Mouse (Mus musculus): Measurements from ENCODE around the gene Epha5. TPM values are rescaled to one million over a fixed set of nuclear protein-coding genes. Genes with fewer than 3 reads are reported as not detected.

The Epha5 gene
- total RNA-seq (2021) = under 1 TPM; 0.73 to 0.90 TPM
- long read RNA-seq, experiment 1, partial matches to known transcripts = 0 of 1 reads
- long read RNA-seq, experiment 1, other reads (novel, unspliced or antisense) = 1 of 1 reads
- long read RNA-seq, experiment 2 = 0 reads

DNA sequence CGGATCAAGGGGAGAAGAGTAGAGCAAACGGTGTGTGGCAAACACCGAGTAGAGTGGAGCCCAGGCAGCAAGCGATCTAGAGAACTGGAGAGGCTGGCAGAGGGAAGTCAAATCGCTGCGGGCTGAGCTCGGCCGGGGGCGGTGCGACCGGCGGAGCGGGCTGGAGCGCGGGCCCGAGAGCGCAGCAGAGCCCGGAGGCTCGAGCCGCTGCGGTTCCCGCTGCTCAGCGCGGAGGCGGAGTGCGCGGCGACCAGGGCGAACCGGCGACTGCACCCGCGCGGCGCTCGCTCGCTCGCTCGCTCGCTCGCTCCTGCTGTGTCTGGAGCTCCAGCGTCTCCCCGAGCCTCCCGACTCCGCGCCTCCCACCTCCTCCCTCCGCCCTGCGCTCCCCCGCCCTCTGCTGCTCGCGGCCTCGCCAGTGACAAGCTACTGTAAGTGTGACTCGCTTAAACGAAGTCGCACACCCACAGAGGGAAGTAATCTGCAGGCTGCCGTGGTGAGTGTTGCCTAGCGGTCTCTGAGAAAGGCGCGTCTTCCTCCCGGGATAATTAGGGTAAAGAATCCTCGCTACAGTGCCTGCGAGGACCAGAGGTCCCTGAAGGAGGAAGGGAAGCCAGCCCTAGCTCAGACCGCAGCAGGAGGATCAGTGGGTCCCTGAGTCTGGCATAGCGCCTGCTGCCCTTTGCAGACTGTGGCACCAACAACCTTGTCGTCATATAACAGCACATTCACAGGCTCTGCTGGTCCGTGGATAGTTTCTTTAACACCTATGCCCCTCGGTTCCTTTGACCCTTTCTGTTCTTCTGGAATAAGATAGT lies at the start of gene Epha5:
TSS of gene Epha5 (minus strand) at position 321 of the 818 bp plus-strand sequence.
- DNase-seq = peak; percentile 57

DNA sequence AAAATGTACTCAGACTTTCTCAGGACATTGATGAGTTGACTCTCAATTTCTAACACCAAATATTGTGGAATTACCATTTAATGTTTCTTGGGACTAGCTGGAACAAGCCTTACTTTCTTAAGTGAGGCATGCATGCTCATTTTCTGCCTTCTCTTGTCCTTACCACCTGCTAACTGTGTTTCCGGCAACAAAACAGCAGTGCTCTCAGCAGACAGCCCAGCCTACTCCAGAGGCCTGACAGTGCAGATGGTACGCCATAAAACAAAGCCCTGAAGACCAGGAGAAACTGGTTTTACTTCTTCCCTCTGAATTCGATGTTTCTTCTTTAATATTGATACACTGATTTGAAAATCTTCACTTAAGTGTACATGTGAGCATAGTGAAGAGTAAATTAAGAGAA lies 39.0 kb upstream of the Epha5 start:
- no peak for DNase-seq

GRCm38 (mm10) chr5:84454641-84455040 lies 37.5 kb upstream of the Epha5 start:
- no peak for DNase-seq

GRCm38 (mm10) chr5:84453839-84454238 lies 36.7 kb upstream of the Epha5 start:
- DNase-seq = no peak

- DNase-seq = no peak
Observed at GRCm38 (mm10) chr5:84440232-84440631, 23.1 kb upstream of the Epha5 start.

- DNase-seq = peak; percentile 4
Observed at GRCm38 (mm10) chr5:84415961-84416821, 991 bp downstream of the Epha5 start.

DNA sequence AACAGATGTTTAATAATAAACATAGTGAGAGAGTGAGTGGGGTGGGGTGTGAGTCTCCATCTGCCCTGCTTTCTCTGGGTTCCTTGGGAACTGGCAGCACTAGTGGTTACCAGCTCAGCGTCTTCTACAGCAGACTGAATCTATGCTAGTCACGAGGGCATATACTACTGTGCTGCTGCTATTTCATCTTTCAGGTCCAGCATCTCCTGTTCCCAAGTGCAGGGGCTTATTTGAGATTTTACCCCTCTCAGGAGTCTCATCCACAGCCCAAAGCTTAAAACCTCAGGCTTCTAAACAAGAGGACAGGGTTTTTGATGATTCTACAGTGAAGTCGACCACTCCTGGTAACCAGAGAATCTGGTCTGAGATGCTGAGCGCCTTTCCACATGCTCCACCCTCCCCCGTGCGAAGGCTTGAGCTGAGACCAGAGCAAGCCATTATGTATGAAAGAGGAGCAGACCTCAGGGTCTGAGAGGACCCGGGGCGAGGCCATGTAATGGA lies 2.2 kb downstream of the Epha5 start:
- no peak for DNase-seq

DNA sequence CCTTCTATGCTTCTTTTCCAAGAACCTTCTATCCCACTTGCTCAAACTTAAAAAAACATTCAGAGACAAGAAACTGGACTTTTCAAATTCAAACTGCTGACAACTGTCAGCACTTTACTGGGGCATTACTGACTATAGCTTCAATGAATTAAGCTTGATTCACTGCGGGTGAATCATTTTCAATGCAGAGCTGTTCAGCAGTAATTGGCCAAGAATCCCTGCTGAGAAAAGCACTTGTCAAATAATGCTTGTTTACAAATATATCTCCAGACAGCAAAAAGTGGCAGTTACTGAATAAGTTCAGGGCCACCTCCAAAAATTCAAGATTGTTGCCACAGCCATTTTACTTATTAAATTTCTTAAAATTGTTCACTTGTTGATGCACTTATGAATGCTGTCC lies 4.2 kb downstream of the Epha5 start:
- no peak for DNase-seq

DNA sequence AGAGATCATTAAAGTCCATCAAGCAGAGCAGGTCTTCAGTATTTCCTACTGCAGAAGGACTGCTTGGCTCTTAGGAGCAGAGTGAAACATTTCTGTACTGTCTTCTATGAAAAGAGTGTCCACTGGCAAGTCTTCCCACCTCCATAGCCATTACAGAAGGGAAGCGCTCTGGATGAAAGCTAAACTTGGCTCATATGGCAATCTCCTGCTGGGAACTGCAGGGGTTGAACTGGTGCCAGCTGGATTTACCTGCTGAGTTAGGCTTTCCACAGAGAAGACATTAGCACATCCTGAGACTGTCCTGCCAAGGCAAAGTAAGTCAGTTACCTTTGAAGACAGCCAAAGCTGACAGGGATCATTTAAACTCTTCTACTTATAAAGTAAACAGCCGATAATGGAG lies 8.8 kb downstream of the Epha5 start:
- no peak for DNase-seq

DNA sequence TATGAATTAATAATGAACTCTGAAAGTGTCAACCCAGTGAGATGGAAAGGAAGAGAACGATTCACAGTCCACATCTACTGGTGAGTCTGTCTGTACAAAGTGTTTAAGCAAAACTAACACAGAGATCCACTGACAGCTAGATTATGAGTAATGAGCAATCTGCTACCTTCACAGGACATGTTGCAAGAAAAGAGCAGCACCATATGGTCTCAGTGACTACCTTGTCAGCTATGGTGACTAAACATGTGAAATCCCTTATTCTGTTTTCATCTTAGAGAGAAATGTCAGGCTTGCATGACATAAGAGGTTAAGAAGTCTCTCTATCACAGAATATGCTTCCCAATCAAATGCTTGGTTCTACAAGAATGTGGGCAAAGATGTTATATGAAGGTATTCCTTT lies 20.1 kb downstream of the Epha5 start:
- no peak for DNase-seq

- DNase-seq = no peak
Observed at GRCm38 (mm10) chr5:84365334-84365733, 51.8 kb downstream of the Epha5 start.

DNA sequence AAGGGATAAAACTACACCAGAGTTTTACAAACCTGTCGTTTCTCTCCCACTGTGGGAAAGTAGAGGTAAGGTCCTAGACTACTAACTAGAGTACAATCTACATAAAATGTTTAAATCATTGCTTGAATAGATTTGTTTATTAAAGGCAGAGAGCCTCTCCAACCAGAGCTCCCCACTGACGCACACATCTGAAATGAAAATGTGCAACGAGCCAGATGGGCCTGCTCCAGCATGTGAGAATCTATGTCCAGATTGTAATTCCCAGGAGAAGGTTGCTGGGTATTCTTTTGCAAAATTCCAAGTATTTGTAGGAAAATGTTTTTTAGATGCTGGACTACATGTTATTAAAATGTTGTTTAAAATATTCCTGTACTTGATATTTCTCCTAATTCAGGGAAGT lies 57.8 kb downstream of the Epha5 start:
- no peak for DNase-seq

DNA sequence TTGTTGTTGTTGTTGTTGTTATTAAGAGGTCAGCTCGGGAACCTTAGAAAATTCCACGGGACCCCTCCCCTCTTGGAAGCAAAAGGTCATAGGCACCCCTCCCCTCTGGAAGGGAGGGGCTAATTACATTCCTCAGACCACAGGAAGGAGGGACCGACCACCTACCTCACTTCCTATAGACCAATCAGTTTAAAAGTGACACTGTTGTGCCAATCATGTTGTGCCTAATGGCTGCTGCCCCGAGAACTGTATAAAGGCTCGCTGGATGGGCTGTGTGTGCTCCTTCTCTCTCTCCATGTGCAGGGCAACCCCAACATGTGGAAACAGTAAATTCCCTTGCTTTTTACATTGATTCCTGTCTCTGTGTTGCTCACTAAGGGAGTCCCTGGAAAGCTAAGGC lies 64.1 kb downstream of the Epha5 start:
- no peak for DNase-seq

DNA sequence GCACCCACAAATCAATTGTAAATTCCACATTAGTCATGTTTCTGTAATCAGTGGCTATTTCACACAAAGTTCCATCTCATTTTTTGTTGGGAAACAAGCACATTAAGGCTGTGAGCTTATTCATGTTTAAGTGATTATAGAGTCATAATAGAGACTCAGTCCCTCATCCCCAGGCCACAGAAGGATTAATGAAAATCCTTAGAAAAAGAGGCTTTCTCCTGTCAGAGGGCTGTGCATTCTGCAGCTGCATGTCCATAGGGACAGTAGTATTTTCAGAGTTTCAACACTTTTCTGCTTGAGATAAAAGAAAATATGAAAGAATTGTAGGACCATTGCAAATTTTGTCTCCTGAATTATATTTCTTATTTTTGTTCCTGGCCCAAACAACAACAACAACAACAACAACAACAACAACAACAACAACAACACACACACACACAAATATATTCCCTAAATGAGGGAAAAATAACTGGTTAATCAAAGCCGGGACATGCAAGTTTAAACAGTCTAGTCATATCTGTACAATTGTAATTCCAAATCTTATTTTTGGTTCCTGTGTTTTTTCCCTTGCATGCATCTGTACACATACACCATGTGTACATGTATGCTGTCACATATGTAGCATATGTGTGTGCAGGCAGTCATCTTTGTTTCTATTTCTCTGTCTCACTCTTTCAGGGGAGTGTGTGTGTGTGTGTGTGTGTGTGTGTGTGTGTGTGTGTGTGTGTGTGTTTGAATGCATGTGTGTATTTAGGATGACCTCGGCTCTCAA lies 70.3 kb downstream of the Epha5 start:
- no peak for DNase-seq

GRCm38 (mm10) chr5:84335834-84336465 lies 81.2 kb downstream of the Epha5 start:
- no peak for DNase-seq

DNA sequence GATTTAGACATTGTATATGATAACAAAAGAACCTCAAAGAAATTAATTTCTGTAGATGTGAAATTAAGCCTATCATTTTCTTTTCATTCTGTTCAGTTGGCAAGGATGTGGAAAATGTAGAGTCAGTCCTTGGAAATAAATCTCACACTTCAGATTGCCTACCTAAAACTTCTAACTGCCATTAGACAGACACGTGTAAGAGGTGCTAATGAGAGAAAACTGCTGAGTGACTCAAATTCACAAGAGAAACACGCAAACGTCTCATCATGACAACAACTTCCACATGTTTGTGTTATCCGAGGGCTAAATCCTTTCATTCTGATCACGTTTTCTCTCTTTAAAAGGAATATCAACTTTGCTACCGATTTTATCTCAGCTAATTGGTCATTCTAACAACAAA lies 82.7 kb downstream of the Epha5 start:
- no peak for DNase-seq

DNA sequence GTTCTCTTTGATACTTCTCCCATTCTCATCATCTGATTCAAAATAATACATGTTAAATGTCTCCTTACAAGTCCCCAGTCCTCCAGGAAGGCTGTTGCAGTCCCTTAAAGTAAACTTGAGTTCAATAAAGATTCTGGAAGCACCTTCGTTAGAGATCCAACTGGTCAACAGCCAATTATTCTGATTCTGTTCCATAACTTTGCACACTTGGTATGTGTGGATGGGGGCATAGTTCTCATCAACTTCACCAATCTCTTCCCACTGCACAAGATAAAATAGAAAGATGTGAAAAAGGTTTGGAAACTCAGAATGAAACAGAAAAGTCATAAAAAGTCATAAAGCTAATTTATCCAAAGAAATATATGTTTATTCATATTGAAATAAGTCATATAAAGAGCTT lies 85.6 kb downstream of the Epha5 start:
- no peak for DNase-seq

- DNase-seq = no peak
Observed at GRCm38 (mm10) chr5:84320553-84320952, 96.6 kb downstream of the Epha5 start.

DNA sequence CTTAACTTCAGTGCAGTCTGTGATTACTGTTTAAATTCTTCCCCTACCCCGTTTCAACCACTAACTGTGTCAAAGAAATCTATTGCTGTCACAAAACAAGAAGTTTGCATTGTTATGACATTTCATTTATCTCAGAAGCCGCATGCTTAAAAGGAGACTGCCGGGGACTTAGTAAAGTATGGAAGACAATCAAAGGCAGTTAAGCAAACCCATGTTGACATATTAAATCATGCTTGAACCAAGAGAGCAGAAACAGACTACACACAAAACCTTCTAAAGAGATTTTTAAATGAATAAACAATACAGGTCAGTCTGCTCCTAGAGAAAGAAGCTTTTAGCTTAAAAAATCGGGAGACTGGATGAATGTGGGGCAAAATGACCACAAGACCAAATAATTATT lies 97.0 kb downstream of the Epha5 start:
- DNase-seq = no peak

GRCm38 (mm10) chr5:84318814-84319340 lies 98.3 kb downstream of the Epha5 start:
- DNase-seq = no peak

GRCm38 (mm10) chr5:84317839-84318238 lies 99.3 kb downstream of the Epha5 start:
- no peak for DNase-seq
